Mouse (Mus musculus): ENCODE data around the gene Dusp10. TPM values are rescaled to one million over a fixed set of nuclear protein-coding genes. Genes with fewer than 3 reads are reported as not detected.

Dusp10 gene
- 5.0 and 5.3 TPM in 2 replicates for polyA plus RNA-seq (2015; fragmentation: Nextera tagmentation; extraction: Ambion mirVana)

DNA sequence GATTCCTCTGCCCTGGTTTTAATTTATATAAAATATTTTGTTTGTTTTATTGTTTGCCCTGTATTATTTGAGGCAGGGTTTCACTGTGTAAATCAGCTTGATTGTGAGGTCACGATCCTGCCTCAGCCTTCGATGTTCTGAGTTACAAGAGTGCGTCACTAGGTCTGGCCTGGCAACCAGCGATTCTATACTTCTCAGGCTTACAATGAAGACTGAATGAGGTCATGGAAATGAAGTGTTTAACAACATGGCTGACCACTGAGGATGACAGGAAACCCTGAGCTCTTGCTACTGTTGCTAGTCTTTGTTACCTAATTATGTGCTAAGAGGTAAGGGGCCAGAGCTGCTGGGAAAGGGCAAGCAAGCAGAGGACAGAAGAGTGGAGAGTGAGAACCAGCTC lies at the start of gene Dusp10:
Dusp10 (plus strand) TSS at position 197 of the 400 bp plus-strand sequence.
- H3K4me2 ChIP-seq = no peak within 1 kb of the TSS
- 90% methylated on average over 4 of the region's 4 CpGs for WGBS
- H3K27ac ChIP-seq (replicated peaks) = no peak within 1 kb of the TSS
- no peaks in the 10 kb centered on the region for H3K4me1 ChIP-seq (replicated peaks)
- H3K9ac ChIP-seq = no peak within 1 kb of the TSS
- H3K9me3 ChIP-seq = no peaks in the 10 kb centered on the region
- H3K4me3 ChIP-seq = no peak within 1 kb of the TSS
- H3K27me3 ChIP-seq = no peaks in the 10 kb centered on the region
- no peak for ATAC-seq (ENCODE audit: low FRiP score, low read depth)
- no peaks in the 10 kb centered on the region for H3K36me3 ChIP-seq

DNA sequence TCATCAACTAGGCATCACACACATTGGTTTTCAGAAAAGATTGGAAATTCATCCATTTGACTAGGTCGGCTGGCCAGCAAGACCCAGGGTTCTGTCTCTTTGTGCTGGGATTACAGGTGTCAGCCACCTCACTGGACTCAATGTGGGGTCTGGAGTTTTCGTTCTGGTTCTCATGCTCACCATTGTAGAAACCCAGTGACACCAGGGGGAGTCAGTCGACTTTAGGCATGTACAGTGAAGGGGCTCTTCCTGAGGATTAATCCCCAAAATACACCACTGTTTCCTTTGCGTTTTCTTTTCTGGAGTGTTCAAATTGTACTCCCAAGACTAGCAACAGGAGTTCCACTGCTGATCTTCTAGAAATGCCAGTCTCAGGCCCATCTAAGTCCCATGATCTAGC lies 47.8 kb upstream of the Dusp10 start:
- H3K4me3 ChIP-seq = no peak overlapping the region
- no peaks in the 10 kb centered on the region for H3K27me3 ChIP-seq
- ATAC-seq (ENCODE audit: low FRiP score, low read depth) = no peak
- no peak overlapping the region for H3K9ac ChIP-seq
- H3K4me2 ChIP-seq = no peak overlapping the region
- 76% methylated on average over 4 of the region's 4 CpGs for WGBS
- peaks cover 13% of the 10 kb centered on the region for H3K4me1 ChIP-seq (replicated peaks)
- no peaks in the 10 kb centered on the region for H3K9me3 ChIP-seq
- no peaks in the 10 kb centered on the region for H3K36me3 ChIP-seq
- no peak overlapping the region for H3K27ac ChIP-seq (replicated peaks)

DNA sequence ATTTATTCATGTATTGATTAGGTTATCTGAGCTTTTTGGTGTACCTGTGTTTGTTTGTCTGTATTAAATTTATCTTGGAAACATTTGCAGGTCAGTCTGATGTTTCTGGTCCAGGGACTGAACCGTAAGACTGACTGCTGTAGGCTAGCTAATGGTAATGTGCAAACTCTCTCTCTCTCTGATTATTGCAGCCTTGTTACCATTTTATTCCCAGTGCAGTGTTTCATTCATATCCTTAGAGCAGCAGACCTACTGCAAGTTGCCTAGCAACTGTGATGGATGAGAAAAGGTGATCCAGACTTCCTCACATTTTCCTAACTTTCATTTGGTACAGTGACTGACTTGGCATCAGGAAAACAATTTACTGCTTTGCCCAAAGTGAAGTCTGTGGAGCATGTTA lies 43.8 kb upstream of the Dusp10 start:
- no peak overlapping the region for H3K4me3 ChIP-seq
- no peak for ATAC-seq (ENCODE audit: low FRiP score, low read depth)
- H3K36me3 ChIP-seq = no peaks in the 10 kb centered on the region
- H3K4me1 ChIP-seq (replicated peaks) = peaks cover 13% of the 10 kb centered on the region
- no peaks in the 10 kb centered on the region for H3K27me3 ChIP-seq
- no peak overlapping the region; the same call in 1 of the 2 replicates for H3K27ac ChIP-seq (replicated peaks)
- H3K9me3 ChIP-seq = no peaks in the 10 kb centered on the region
- 62% methylated on average over 1 of the region's 1 CpGs for WGBS
- H3K9ac ChIP-seq = no peak overlapping the region
- H3K4me2 ChIP-seq = no peak overlapping the region

DNA sequence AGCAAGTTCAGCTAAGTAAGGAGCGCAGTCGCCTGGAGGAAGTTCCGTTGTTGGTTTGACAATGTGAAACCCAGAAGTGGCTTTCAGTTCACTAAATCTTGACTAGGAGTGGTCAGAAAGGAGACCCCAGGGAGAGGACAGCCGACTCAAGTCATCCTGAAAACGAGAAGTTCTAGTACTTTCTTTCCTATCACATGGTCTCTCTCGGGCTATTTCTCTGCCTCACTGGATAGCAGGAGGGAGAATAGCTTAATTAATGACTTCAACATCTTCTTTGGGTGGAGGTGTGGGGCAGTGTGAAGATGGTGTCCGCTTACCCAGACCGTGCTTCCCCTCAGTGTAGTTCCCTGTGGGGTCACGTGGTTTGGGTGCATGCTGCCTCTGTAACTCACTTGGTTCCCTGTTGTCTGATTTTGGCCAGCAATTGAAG lies 33.3 kb upstream of the Dusp10 start:
- H3K27ac ChIP-seq (replicated peaks) = no peak overlapping the region
- no peak for ATAC-seq (ENCODE audit: low FRiP score, low read depth)
- H3K9ac ChIP-seq = no peak overlapping the region
- H3K27me3 ChIP-seq = no peaks in the 10 kb centered on the region
- H3K9me3 ChIP-seq = no peaks in the 10 kb centered on the region
- H3K36me3 ChIP-seq = no peaks in the 10 kb centered on the region
- H3K4me1 ChIP-seq (replicated peaks) = 0 out of 2 replicates have a peak, but pooled peaks cover 7% of the 10 kb centered on the region
- 92% methylated on average over 9 of the region's 9 CpGs for WGBS
- H3K4me3 ChIP-seq = no peak overlapping the region
- H3K4me2 ChIP-seq = no peak overlapping the region

DNA sequence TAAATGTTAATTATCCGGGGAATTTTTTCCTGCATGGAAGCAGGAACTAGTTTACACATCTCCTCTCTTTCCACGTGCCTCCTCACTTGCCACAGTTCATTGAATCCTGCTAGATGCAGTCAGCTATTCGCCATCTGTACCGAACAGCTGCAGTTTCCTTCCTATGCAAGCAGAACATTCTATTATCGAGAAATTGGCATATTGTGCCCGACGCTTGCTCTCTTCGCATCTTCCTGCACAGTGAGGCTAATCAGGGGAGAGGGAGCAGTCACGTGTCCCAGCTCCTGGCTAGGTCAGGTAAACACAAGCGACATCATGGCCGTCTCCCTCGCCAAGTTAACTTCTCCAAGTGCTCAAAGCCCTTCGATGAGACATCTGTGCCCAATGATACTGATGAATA lies 31.0 kb upstream of the Dusp10 start:
- Histone ChIP-seq H3K4me1 (replicated peaks) (0 out of 2 replicates have a peak, but pooled peaks cover 7% of the 10 kb centered on the region), H3K4me2 (peak overlapping the region; percentile 9; the same call in 1 of the 2 replicates), H3K9me3 (no peaks in the 10 kb centered on the region), H3K27ac (replicated peaks) (no peak overlapping the region), H3K36me3 (no peaks in the 10 kb centered on the region), H3K27me3 (no peaks in the 10 kb centered on the region), H3K9ac (no peak overlapping the region), H3K4me3 (no peak overlapping the region)
- 58% methylated on average over 13 of the region's 13 CpGs for WGBS
- ATAC-seq (ENCODE audit: low FRiP score, low read depth) = no peak

DNA sequence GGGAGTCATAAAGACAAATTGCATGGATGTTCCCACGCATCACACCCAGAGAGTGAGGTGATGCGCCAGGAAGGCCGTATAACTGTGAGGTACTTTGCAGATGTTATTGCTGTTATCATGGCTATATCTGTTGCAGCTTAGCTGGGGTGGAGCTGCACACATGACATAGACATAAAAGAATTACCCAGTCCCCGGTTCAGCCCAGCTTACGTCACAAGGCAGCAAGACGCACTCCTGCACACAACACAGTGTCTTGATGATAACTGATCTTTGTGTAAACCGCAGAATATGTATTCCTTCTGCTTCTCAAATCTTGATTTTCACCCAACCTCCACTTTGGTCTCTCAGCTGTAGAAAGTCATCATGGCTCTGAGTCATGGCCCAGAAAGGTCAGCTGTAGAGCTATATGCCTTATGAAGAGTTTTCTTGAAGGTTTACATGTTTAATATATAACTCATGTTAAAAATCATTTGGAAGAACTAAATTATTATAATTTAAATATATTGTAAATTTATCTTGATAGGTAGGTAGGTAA lies 25.3 kb upstream of the Dusp10 start:
- Histone ChIP-seq H3K9ac (no peak overlapping the region), H3K27ac (replicated peaks) (no peak overlapping the region), H3K4me3 (no peak overlapping the region), H3K4me1 (replicated peaks) (no peaks in the 10 kb centered on the region), H3K4me2 (no peak overlapping the region), H3K36me3 (no peaks in the 10 kb centered on the region), H3K9me3 (no peaks in the 10 kb centered on the region), H3K27me3 (no peaks in the 10 kb centered on the region)
- ATAC-seq (ENCODE audit: low FRiP score, low read depth) = no peak
- 94% methylated on average over 7 of the region's 7 CpGs for WGBS

DNA sequence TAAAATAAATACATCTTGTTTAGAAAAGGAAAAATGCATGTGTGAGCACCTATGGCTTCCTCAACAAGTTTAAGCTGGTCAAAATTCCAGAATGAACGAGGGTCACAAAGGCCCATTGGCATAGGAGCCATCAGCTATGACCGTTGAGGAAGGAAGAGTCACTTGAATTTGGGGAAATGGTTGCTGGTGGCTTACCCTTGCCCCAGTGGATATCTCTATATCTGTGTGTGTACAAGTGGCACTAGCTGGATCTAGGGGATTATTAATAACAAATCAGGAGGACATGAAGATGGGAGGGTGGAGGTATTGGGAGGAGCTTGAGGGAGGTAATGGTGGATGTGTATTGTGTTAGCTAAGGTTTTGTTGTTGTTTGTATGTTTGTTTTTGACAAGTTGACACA lies 21.2 kb upstream of the Dusp10 start:
- H3K4me1 ChIP-seq (replicated peaks) = no peaks in the 10 kb centered on the region
- no peaks in the 10 kb centered on the region for H3K27me3 ChIP-seq
- no peaks in the 10 kb centered on the region for H3K9me3 ChIP-seq
- ATAC-seq (ENCODE audit: low FRiP score, low read depth) = no peak
- no peak overlapping the region for H3K4me2 ChIP-seq
- H3K9ac ChIP-seq = no peak overlapping the region
- no peak overlapping the region for H3K4me3 ChIP-seq
- no peaks in the 10 kb centered on the region for H3K36me3 ChIP-seq
- H3K27ac ChIP-seq (replicated peaks) = no peak overlapping the region
- WGBS = 91% methylated on average over 2 of the region's 2 CpGs

DNA sequence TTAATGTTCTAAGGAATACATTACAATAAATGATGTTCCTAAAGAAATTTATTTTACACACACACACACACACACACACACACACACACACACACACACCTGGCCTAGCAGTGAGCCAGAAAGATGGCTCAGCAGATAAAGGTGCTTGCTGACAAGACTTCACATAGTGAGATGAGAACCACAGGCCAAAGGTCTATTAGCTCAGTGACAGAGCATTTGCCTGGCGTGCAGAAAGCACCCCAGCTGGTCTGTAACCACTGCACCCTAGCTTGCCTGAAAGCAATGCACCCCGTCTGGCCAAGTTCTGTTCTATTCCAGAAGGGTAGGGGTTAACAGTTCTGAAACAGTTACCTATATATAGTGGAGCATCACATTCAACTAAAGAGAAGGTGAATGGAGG lies 15.9 kb upstream of the Dusp10 start:
- H3K4me3 ChIP-seq = no peak overlapping the region
- no peaks in the 10 kb centered on the region for H3K36me3 ChIP-seq
- 81% methylated on average over 2 of the region's 2 CpGs for WGBS
- no peak overlapping the region for H3K9ac ChIP-seq
- H3K4me2 ChIP-seq = no peak overlapping the region
- H3K27ac ChIP-seq (replicated peaks) = no peak overlapping the region
- H3K4me1 ChIP-seq (replicated peaks) = no peaks in the 10 kb centered on the region
- H3K27me3 ChIP-seq = no peaks in the 10 kb centered on the region
- no peaks in the 10 kb centered on the region for H3K9me3 ChIP-seq
- no peak for ATAC-seq (ENCODE audit: low FRiP score, low read depth)

DNA sequence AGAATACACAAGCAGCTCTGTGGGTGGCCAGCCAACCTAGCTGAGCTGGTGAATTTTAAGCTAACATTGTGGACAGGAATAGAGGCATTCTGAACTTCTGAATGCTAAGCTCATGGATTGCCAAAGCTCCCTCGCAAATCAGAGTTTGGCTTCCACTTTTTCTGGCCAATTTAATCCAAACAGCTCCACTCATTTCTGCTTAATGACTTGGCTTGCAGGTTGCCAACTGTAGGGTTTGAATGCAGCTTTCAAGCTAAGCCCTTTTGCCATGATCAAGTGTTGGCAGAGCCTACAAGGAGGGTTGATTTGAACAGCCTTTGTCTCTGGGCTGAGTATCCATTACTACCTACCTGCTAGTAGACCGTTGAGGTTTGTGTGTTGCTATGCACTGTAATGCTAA lies 10.6 kb upstream of the Dusp10 start:
- Histone ChIP-seq H3K4me2 (no peak overlapping the region), H3K4me1 (replicated peaks) (no peaks in the 10 kb centered on the region), H3K27ac (replicated peaks) (no peak overlapping the region), H3K4me3 (no peak overlapping the region), H3K9ac (no peak overlapping the region), H3K27me3 (no peaks in the 10 kb centered on the region), H3K9me3 (no peaks in the 10 kb centered on the region), H3K36me3 (no peaks in the 10 kb centered on the region)
- ATAC-seq (ENCODE audit: low FRiP score, low read depth) = no peak
- WGBS = 69% methylated on average over 2 of the region's 2 CpGs

DNA sequence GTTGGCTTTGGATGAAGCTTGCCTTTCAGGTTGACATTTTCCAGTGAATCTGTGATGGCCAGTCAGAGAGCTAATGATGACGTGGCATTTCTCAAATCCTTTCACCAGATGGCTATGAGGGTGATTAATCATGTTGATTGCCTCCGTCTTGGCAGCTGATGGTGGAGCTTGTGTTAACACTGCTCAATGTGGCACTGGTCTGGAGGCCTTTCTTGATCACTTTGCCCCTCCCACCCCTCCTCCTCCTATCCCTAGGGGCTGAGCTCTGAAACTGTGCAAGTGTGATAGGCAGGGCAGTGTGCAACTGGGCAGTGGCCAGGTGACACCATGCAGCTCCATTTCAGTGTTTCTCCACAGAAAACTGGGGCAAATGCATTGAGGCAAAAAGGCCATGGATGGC lies 8.8 kb upstream of the Dusp10 start:
- H3K4me3 ChIP-seq = no peak overlapping the region
- H3K9me3 ChIP-seq = no peaks in the 10 kb centered on the region
- H3K27me3 ChIP-seq = no peaks in the 10 kb centered on the region
- H3K4me2 ChIP-seq = no peak overlapping the region
- no peak overlapping the region for H3K27ac ChIP-seq (replicated peaks)
- H3K9ac ChIP-seq = no peak overlapping the region
- 0 out of 2 replicates have a peak, but pooled peaks have one; percentile 42 for ATAC-seq (ENCODE audit: low FRiP score, low read depth)
- no peaks in the 10 kb centered on the region for H3K36me3 ChIP-seq
- H3K4me1 ChIP-seq (replicated peaks) = no peaks in the 10 kb centered on the region
- 32% methylated on average over 2 of the region's 2 CpGs for WGBS

DNA sequence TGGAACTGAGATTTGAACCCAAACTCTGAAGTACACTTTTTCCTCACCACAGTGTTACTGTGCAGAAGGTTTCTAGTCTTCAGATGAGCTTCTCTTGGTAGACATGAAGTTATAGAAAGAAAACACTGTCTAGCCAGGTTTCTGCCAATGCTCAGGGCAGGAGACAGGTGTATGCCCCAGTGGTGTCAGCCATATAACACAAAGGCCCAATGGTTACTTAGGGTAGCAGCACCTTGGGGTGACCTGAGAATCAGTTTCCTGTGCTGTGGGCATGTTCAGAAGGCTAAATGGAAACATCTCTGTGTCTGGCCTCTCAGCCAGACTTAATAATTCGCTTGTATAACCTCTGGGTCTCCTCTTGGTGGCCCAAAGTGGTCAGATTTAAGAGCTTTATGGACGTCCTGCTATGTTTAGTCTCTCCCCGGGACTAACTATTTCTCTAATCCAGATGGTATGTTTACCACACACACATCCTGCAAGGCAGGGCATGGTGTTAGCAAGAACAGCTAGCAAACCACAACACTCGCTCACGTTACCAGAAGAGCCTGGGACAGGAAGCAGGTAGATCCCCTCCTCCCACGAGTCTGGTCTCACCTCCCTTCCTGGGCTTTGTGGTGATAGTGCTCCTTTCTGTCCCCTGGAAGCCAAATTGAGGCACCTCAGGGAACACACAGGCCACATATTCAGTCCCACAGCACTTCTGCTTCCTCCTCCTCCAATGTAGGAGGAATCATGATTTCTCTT lies 7.6 kb upstream of the Dusp10 start:
- H3K4me2 ChIP-seq = no peak overlapping the region
- H3K27me3 ChIP-seq = no peaks in the 10 kb centered on the region
- H3K4me3 ChIP-seq = no peak overlapping the region
- no peak for ATAC-seq (ENCODE audit: low FRiP score, low read depth)
- WGBS = 84% methylated on average over 6 of the region's 6 CpGs
- no peak overlapping the region for H3K27ac ChIP-seq (replicated peaks)
- H3K4me1 ChIP-seq (replicated peaks) = no peaks in the 10 kb centered on the region
- H3K36me3 ChIP-seq = no peaks in the 10 kb centered on the region
- no peaks in the 10 kb centered on the region for H3K9me3 ChIP-seq
- H3K9ac ChIP-seq = no peak overlapping the region

DNA sequence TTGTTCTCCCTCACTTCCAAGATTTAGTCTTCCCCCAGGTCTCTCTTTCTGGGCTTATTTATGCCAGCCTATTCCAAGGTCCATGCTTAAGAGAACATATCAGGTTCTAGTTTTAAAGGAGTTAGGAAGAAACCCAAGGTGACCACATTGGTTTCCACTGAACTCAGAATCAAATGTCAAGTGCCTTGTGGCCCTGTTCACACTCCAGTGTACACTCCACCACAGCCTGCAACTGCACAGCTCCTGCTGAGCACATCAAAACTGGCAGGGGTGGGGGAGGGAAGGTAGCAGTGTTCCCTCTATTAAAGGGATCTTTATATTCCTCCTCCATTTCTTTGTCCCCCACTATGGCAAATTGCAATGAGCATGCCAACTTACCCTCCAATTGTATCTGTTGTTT lies 7.0 kb upstream of the Dusp10 start:
- H3K4me2 ChIP-seq = no peak overlapping the region
- H3K27ac ChIP-seq (replicated peaks) = no peak overlapping the region

DNA sequence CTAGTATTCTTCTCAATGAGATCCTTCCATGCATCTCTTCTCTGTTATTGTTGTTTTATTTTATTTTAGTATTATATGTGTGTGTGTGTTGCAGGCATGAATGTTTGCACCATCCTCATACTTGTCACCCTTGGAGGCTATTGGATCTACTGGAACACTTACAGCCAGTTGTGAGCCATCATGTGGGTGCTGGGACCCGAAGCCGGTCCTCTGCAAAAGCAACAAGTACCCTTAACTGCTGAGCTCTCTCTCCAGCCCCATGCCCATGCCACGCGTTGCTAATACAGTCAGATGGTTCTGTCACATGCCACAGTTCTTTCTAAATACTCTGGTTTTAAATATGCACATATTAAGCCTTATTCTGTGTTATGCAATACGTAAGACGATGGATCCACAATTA lies 1.8 kb upstream of the Dusp10 start:
- H3K27me3 ChIP-seq = no peaks in the 10 kb centered on the region
- no peak overlapping the region for H3K27ac ChIP-seq (replicated peaks)
- WGBS = 93% methylated on average over 6 of the region's 6 CpGs
- H3K4me1 ChIP-seq (replicated peaks) = no peaks in the 10 kb centered on the region
- ATAC-seq (ENCODE audit: low FRiP score, low read depth) = no peak
- no peaks in the 10 kb centered on the region for H3K9me3 ChIP-seq
- H3K9ac ChIP-seq = no peak overlapping the region
- H3K4me2 ChIP-seq = no peak overlapping the region
- H3K4me3 ChIP-seq = no peak overlapping the region
- no peaks in the 10 kb centered on the region for H3K36me3 ChIP-seq

More for the DNA sequence above, 7.0 kb upstream of the Dusp10 start:
- H3K4me1 ChIP-seq (replicated peaks) = no peaks in the 10 kb centered on the region
- H3K9ac ChIP-seq = no peak overlapping the region
- H3K36me3 ChIP-seq = no peaks in the 10 kb centered on the region
- H3K9me3 ChIP-seq = no peaks in the 10 kb centered on the region
- no peaks in the 10 kb centered on the region for H3K27me3 ChIP-seq
- no peak overlapping the region for H3K4me3 ChIP-seq
- ATAC-seq (ENCODE audit: low FRiP score, low read depth) = no peak
